Mouse (Mus musculus) G1E (cell line): ENCODE measurements around the gene Olfr315.

ENCODE experiments used
- CTCF ChIP-seq: IDR thresholded peaks from 2 replicates; pipeline ENCODE4 v1.5.1; 2012; ENCODE audit warnings: low read depth, low read length, inconsistent platforms, mixed read lengths
- GATA1 ChIP-seq: IDR thresholded peaks from 2 replicates; pipeline ENCODE4 v1.6.1; 2012; ENCODE audit warnings: borderline replicate concordance, low read length, inconsistent platforms, mixed read lengths
- TAL1 ChIP-seq: conservative IDR thresholded peaks from 2 replicates; pipeline ENCODE4 v1.6.1; 2012; ENCODE audit warnings: low read depth, low read length, inconsistent platforms, mixed read lengths

- TF ChIP-seq CTCF (no peak), GATA1 (no peak), TAL1 (no peak)
These were observed 15.4 kb downstream of the Olfr315 start for GRCm38 (mm10) chr11:58788346-58788745.
